Mouse (Mus musculus) midbrain, embryonic 14.5 days (tissue): Measurements from ENCODE around the gene Zfp365. TPM values are rescaled to one million over a fixed set of nuclear protein-coding genes. Genes with fewer than 3 reads are reported as not detected.
A peak's percentile ranks its signal among the peaks of the same experiment; 100 is the strongest.

ENCODE experiments used
- ATAC-seq: fragments of 200-750 bp; cut with Nextera tagmentation; 2 replicates; pipeline ENCODE4 v1.8.0; 2017; ENCODE audit warnings: moderate number of reproducible peaks, moderate library complexity; ENCODE audit not compliant: low FRiP score, low TSS enrichment
- DNase-seq: peaks from one replicate; pipeline ENCODE4 v3.0.0-alpha.2; 2015
- H3K27ac ChIP-seq: fragments of 300-500 bp; sonication (generic); replicated peaks from 2 replicates; pipeline ENCODE4 v1.5.1; 2014; ENCODE audit warnings: mild to moderate bottlenecking, low read depth, low read length, moderate library complexity
- H3K27me3 ChIP-seq: fragments of 300-500 bp; sonication (generic); 2 replicates; pipeline ENCODE4 v1.6.1; 2014; ENCODE audit warnings: low read length, control low read depth, mixed read lengths; ENCODE audit not compliant: control insufficient read depth, insufficient read depth
- H3K36me3 ChIP-seq: fragments of 300-500 bp; sonication (generic); 2 replicates; pipeline ENCODE4 v1.6.1; 2014; ENCODE audit warnings: low read length, control low read depth; ENCODE audit not compliant: control insufficient read depth, insufficient read depth
- H3K4me1 ChIP-seq: fragments of 300-500 bp; sonication (generic); 2 replicates; pipeline ENCODE4 v1.6.1; 2014; ENCODE audit warnings: mild to moderate bottlenecking, antibody characterized with exemption, low read length, control low read depth; ENCODE audit not compliant: control insufficient read depth, insufficient read depth
- H3K4me2 ChIP-seq: fragments of 300-500 bp; sonication (generic); 2 replicates; pipeline ENCODE4 v1.6.1; 2014; ENCODE audit warnings: mild to moderate bottlenecking, low read length, moderate library complexity
- H3K4me3 ChIP-seq: fragments of 300-500 bp; sonication (generic); replicated peaks from 2 replicates; pipeline ENCODE4 v1.5.1; 2014; ENCODE audit warnings: low read depth, low read length
- H3K9ac ChIP-seq: fragments of 300-500 bp; sonication (generic); replicated peaks from 2 replicates; pipeline ENCODE4 v1.6.1; 2014; ENCODE audit warnings: mild to moderate bottlenecking, low read length, moderate library complexity
- H3K9me3 ChIP-seq: fragments of 300-500 bp; sonication (generic); 2 replicates; pipeline ENCODE4 v1.6.1; 2016; ENCODE audit warnings: low read length, control low read depth, mixed read lengths; ENCODE audit not compliant: control insufficient read depth
- WGBS: fragments of 180-500 bp; shearing (Covaris S2); extraction: QIAGEN DNeasy Blood & Tissue Kit; methylation state at CpG from one replicate; pipeline ENCODE4 v1.1.7; 2014; 5-methylcytosine and 5-hydroxymethylcytosine counted together
- polyA plus RNA-seq: library from polyadenylated mRNA; unstranded; fragments of >200 nt; fragmentation: Nextera tagmentation; extraction: Ambion mirVana; gene quantifications from 2 replicates; pipeline ENCODE4 v1.2.1, GENCODE M21; 2014

Zfp365 gene
- polyA plus RNA-seq, 1 experiment from 2014 or later = 3.5 TPM

- WGBS = 86% methylated on average over 6 of the region's 6 CpGs
- Histone ChIP-seq H3K36me3 (no peaks in the 10 kb centered on the region), H3K27ac (no peak overlapping the region), H3K4me3 (no peak overlapping the region), H3K4me2 (no peak overlapping the region), H3K9ac (no peak overlapping the region), H3K4me1 (peaks cover 7% of the 10 kb centered on the region; the same call in 1 of the 2 replicates), H3K9me3 (no peaks in the 10 kb centered on the region), H3K27me3 (0 out of 2 replicates have a peak, but pooled peaks cover 4% of the 10 kb centered on the region)
- DNase-seq (no peak), ATAC-seq (no peak)
Observed at GRCm38 (mm10) chr10:67897281-67897680, 15.2 kb downstream of the Zfp365 start.

- H3K36me3 ChIP-seq = no peaks in the 10 kb centered on the region
- no peak for DNase-seq
- H3K27ac ChIP-seq = no peak overlapping the region
- 0 out of 2 replicates have a peak, but pooled peaks cover 4% of the 10 kb centered on the region for H3K27me3 ChIP-seq
- H3K9ac ChIP-seq = no peak overlapping the region
- no peak overlapping the region for H3K4me2 ChIP-seq
- WGBS = 79% methylated on average over 7 of the region's 7 CpGs
- H3K4me1 ChIP-seq = peaks cover 7% of the 10 kb centered on the region; the same call in 1 of the 2 replicates
- no peak for ATAC-seq
- no peaks in the 10 kb centered on the region for H3K9me3 ChIP-seq
- H3K4me3 ChIP-seq = no peak overlapping the region
Observed at GRCm38 (mm10) chr10:67894683-67895082, 17.8 kb downstream of the Zfp365 start.

GRCm38 (mm10) chr10:67894059-67894458 lies 18.4 kb downstream of the Zfp365 start:
- ATAC-seq = no peak
- WGBS = 73% methylated on average over 8 of the region's 8 CpGs
- Histone ChIP-seq H3K27ac (no peak overlapping the region), H3K4me2 (no peak overlapping the region), H3K4me3 (no peak overlapping the region), H3K4me1 (peaks cover 7% of the 10 kb centered on the region; the same call in 1 of the 2 replicates), H3K9ac (no peak overlapping the region), H3K36me3 (no peaks in the 10 kb centered on the region), H3K27me3 (0 out of 2 replicates have a peak, but pooled peaks cover 4% of the 10 kb centered on the region), H3K9me3 (no peaks in the 10 kb centered on the region)
- peak; percentile 22 for DNase-seq

- H3K4me2 ChIP-seq = no peak overlapping the region
- DNase-seq (no peak), ATAC-seq (no peak)
- H3K4me1 ChIP-seq = peaks cover 7% of the 10 kb centered on the region; the same call in 1 of the 2 replicates
- no peaks in the 10 kb centered on the region for H3K9me3 ChIP-seq
- no peak overlapping the region for H3K9ac ChIP-seq
- H3K27me3 ChIP-seq = 0 out of 2 replicates have a peak, but pooled peaks cover 4% of the 10 kb centered on the region
- no peak overlapping the region for H3K27ac ChIP-seq
- no peaks in the 10 kb centered on the region for H3K36me3 ChIP-seq
- WGBS = 86% methylated on average over 10 of the region's 10 CpGs
- no peak overlapping the region for H3K4me3 ChIP-seq
Observed at GRCm38 (mm10) chr10:67893226-67893625, 19.2 kb downstream of the Zfp365 start.

GRCm38 (mm10) chr10:67891126-67891525 lies 21.3 kb downstream of the Zfp365 start:
- Histone ChIP-seq H3K4me2 (no peak overlapping the region), H3K9me3 (no peaks in the 10 kb centered on the region), H3K4me1 (peaks cover 7% of the 10 kb centered on the region; the same call in 1 of the 2 replicates), H3K27ac (no peak overlapping the region), H3K4me3 (no peak overlapping the region), H3K36me3 (no peaks in the 10 kb centered on the region), H3K27me3 (no peaks in the 10 kb centered on the region), H3K9ac (no peak overlapping the region)
- DNase-seq (no peak), ATAC-seq (no peak)
- 91% methylated on average over 6 of the region's 6 CpGs for WGBS

GRCm38 (mm10) chr10:67887971-67888370 lies 24.5 kb downstream of the Zfp365 start:
- H3K9me3 ChIP-seq = no peaks in the 10 kb centered on the region
- H3K27ac ChIP-seq = no peak overlapping the region
- no peaks in the 10 kb centered on the region for H3K36me3 ChIP-seq
- no peaks in the 10 kb centered on the region for H3K27me3 ChIP-seq
- no peak overlapping the region for H3K4me3 ChIP-seq
- H3K9ac ChIP-seq = no peak overlapping the region
- no peak overlapping the region for H3K4me2 ChIP-seq
- WGBS = 94% methylated on average over 10 of the region's 10 CpGs
- ATAC-seq (no peak), DNase-seq (no peak)
- no peaks in the 10 kb centered on the region for H3K4me1 ChIP-seq

GRCm38 (mm10) chr10:67880692-67881091 lies 31.8 kb downstream of the Zfp365 start:
- no peak for ATAC-seq
- WGBS = 90% methylated on average over 4 of the region's 4 CpGs
- H3K36me3 ChIP-seq = no peaks in the 10 kb centered on the region

GRCm38 (mm10) chr10:67871811-67872210 lies 40.7 kb downstream of the Zfp365 start:
- no peak overlapping the region for H3K27ac ChIP-seq
- peak; percentile 85 for DNase-seq
- no peak overlapping the region for H3K9ac ChIP-seq
- no peak overlapping the region for H3K4me2 ChIP-seq
- H3K4me3 ChIP-seq = no peak overlapping the region
- no peaks in the 10 kb centered on the region for H3K4me1 ChIP-seq
- no peaks in the 10 kb centered on the region for H3K36me3 ChIP-seq
- H3K9me3 ChIP-seq = no peaks in the 10 kb centered on the region
- ATAC-seq = no peak; the same call in 1 of the 2 replicates
- WGBS = 17% methylated on average over 2 of the region's 2 CpGs
- no peaks in the 10 kb centered on the region for H3K27me3 ChIP-seq

More at GRCm38 (mm10) chr10:67880692-67881091, 31.8 kb downstream of the Zfp365 start:
- Histone ChIP-seq H3K4me3 (no peak overlapping the region), H3K27me3 (no peaks in the 10 kb centered on the region), H3K4me1 (no peaks in the 10 kb centered on the region), H3K9ac (no peak overlapping the region), H3K4me2 (no peak overlapping the region), H3K9me3 (no peaks in the 10 kb centered on the region), H3K27ac (no peak overlapping the region)
- no peak for DNase-seq

- H3K4me3 ChIP-seq = no peak overlapping the region
- no peaks in the 10 kb centered on the region for H3K36me3 ChIP-seq
- no peak overlapping the region for H3K4me2 ChIP-seq
- no peaks in the 10 kb centered on the region for H3K9me3 ChIP-seq
- H3K9ac ChIP-seq = no peak overlapping the region
- H3K27me3 ChIP-seq = no peaks in the 10 kb centered on the region
- no peak for ATAC-seq
- WGBS = 90% methylated on average over 3 of the region's 3 CpGs
- H3K4me1 ChIP-seq = no peaks in the 10 kb centered on the region
- H3K27ac ChIP-seq = no peak overlapping the region
- no peak for DNase-seq
Observed at GRCm38 (mm10) chr10:67868234-67868633, 44.2 kb downstream of the Zfp365 start.
